Comparison of ENCODE assay signal across 15 mouse cellular contexts in the genomic region with DNA sequence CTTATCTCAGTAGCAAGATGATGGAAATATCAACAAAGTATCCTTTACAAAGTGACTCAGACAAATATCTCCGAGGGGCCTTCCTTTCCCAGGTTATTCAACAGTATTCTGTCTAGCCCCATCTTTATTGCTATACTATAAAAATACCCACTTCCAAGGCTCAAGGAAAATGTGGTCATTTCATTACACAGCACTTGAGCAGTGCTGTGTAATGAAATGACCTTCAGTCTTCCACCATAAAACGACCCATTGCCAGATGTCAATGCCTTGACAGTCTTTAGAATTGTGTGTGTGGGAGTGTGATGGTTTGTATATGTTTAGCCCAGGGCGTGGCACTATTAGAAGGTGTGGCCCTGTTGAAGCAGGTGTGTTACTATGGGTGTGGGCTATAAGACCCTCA.
"Had no signal": no experiment of that assay in that cellular context is flagged by ENCODE, and none has a peak within 500 bp of the region (broad histone marks: within the 10 kb centered on the region; RNA-seq: fewer than 3 reads in every experiment).

No protein-coding gene starts in this region.

- H3K27me3 ChIP-seq: midbrain, embryonic 12.5 days; neural tube, embryonic 12.5 days had no signal

- H3K4me1 ChIP-seq: midbrain, embryonic 12.5 days; neural tube, embryonic 12.5 days had no signal

- H3K9me3 ChIP-seq: midbrain, embryonic 12.5 days; neural tube, embryonic 12.5 days had no signal

- H3K9ac ChIP-seq: lung, embryonic 14.5 days; midbrain, embryonic 12.5 days; neural tube, embryonic 12.5 days had no signal

- DNase-seq: lung, adult 18-20 months; lung, embryonic 14.5 days; lung, postnatal 10 days; lung, postnatal 4 days; midbrain, embryonic 14.5 days; right cerebral cortex, adult 18-20 months; right cerebral cortex, postnatal 25 days; right cerebral cortex, postnatal 4 days; spleen, adult 18-20 months; thymus, adult 18-20 months; thymus, postnatal 25 days; thymus, postnatal 4 days had no signal

- H3K36me3 ChIP-seq: midbrain, embryonic 10.5 days; midbrain, embryonic 12.5 days; neural tube, embryonic 12.5 days had no signal

- H3K4me2 ChIP-seq: lung, embryonic 14.5 days; midbrain, embryonic 12.5 days; neural tube, embryonic 12.5 days had no signal

- H3K27ac ChIP-seq: midbrain, embryonic 10.5 days; midbrain, embryonic 12.5 days; neural tube, embryonic 12.5 days had no signal

- H3K4me3 ChIP-seq: midbrain, embryonic 10.5 days; midbrain, embryonic 12.5 days; neural tube, embryonic 12.5 days had no signal
